Mouse (Mus musculus) MEL (cell line): ENCODE measurements around the gene Cdc42bpb. TPM values are rescaled to one million over a fixed set of nuclear protein-coding genes. Genes with fewer than 3 reads are reported as not detected.
A peak's percentile ranks its signal among the peaks of the same experiment; 100 is the strongest.

ENCODE experiments used
- DNase-seq: peaks from one replicate; pipeline ENCODE4 v3.0.0; 2011; ENCODE audit warnings: low read depth, low spot score
- H3K27ac ChIP-seq: 2 replicates; pipeline ENCODE4 v1.5.1; 2012; ENCODE audit warnings: low read depth, mild to moderate bottlenecking, control low read depth, low read length, moderate library complexity; ENCODE audit not compliant: control insufficient read depth
- H3K27me3 ChIP-seq, 2 experiments: fragments of 150-350 bp in 1 of 2; sonication (generic) in 1 of 2; 2 replicates each; pipeline ENCODE4 v1.6.1; 2012; ENCODE audit warnings: low read length in 2 of 2, mild to moderate bottlenecking in 2 of 2, improper control_type of control experiment in 1 of 2, moderate library complexity in 1 of 2; ENCODE audit not compliant: insufficient read depth in 2 of 2, control insufficient read depth in 1 of 2
- H3K36me3 ChIP-seq, 2 experiments: 2 replicates each; pipeline ENCODE4 v1.6.1; 2012 to 2014; ENCODE audit warnings: low read length in 2 of 2, improper control_type of control experiment in 1 of 2, inconsistent platforms in 1 of 2, mild to moderate bottlenecking in 1 of 2; ENCODE audit not compliant: insufficient read depth in 2 of 2, control insufficient read depth in 1 of 2
- H3K4me1 ChIP-seq, 2 experiments: fragments of 150-350 bp in 1 of 2; sonication (generic) in 1 of 2; 2 replicates each; pipeline ENCODE4 v1.6.1; 2012; ENCODE audit warnings: low read length in 2 of 2, improper control_type of control experiment in 1 of 2, mild to moderate bottlenecking in 1 of 2; ENCODE audit not compliant: insufficient read depth in 2 of 2, control insufficient read depth in 1 of 2
- H3K4me3 ChIP-seq, 2 experiments: fragments of 150-350 bp in 1 of 2; sonication (generic) in 1 of 2; 2 replicates each; pipeline ENCODE4 v1.5.1; 2012; ENCODE audit warnings: low read depth in 2 of 2, low read length in 2 of 2, mild to moderate bottlenecking in 2 of 2, moderate library complexity in 2 of 2, control low read depth in 1 of 2, improper control_type of control experiment in 1 of 2; ENCODE audit not compliant: control insufficient read depth in 1 of 2, insufficient read depth in 1 of 2
- H3K79me2 ChIP-seq: 2 replicates; pipeline ENCODE4 v1.6.1; 2012; ENCODE audit warnings: mild to moderate bottlenecking, low read length, moderate library complexity; ENCODE audit not compliant: control insufficient read depth, poor library complexity, insufficient read depth
- H3K9ac ChIP-seq: 2 replicates; pipeline ENCODE4 v1.6.1; 2012; ENCODE audit warnings: low read depth, mild to moderate bottlenecking, control low read depth, low read length, moderate library complexity; ENCODE audit not compliant: control insufficient read depth, poor library complexity, severe bottlenecking
- H3K9me3 ChIP-seq: fragments of 150-350 bp; sonication (generic); replicated peaks from 2 replicates; pipeline ENCODE4 v1.6.1; 2012; ENCODE audit warnings: mild to moderate bottlenecking, low read length, improper control_type of control experiment, moderate library complexity; ENCODE audit not compliant: insufficient read depth
- CHD1 ChIP-seq: IDR thresholded peaks from 2 replicates; pipeline ENCODE4 v1.6.1; 2012; ENCODE audit warnings: low read depth, mild to moderate bottlenecking, inconsistent platforms, low read length, improper control_type of control experiment
- CTCF ChIP-seq, 3 experiments: IDR thresholded peaks in 2 of 3; conservative IDR thresholded peaks in 1 of 3; 2 replicates each; pipeline ENCODE4 v1.5.1; 2011 to 2012; ENCODE audit warnings: low read length in 3 of 3, low read depth in 2 of 3, mild to moderate bottlenecking in 2 of 3, improper control_type of control experiment in 1 of 3, inconsistent platforms in 1 of 3, mixed read lengths in 1 of 3, moderate library complexity in 1 of 3; ENCODE audit not compliant: control insufficient read depth in 1 of 3, insufficient read depth in 1 of 3, poor library complexity in 1 of 3, severe bottlenecking in 1 of 3
- EP300 ChIP-seq, 2 experiments: IDR thresholded peaks; 2 replicates each; pipeline ENCODE4 v1.6.1; 2011; ENCODE audit warnings: improper control_type of control experiment in 2 of 2, low read length in 2 of 2, low read depth in 1 of 2, mild to moderate bottlenecking in 1 of 2
- GABPA ChIP-seq: IDR thresholded peaks from 2 replicates; pipeline ENCODE4 v1.6.1; 2012; ENCODE audit warnings: low read depth, mild to moderate bottlenecking, inconsistent platforms, low read length, improper control_type of control experiment, moderate library complexity
- GATA1 ChIP-seq: IDR thresholded peaks from 2 replicates; pipeline ENCODE4 v1.6.1; 2011; ENCODE audit warnings: low read depth, low read length, improper control_type of control experiment
- JUND ChIP-seq: IDR thresholded peaks from 2 replicates; pipeline ENCODE4 v1.6.1; 2011; ENCODE audit warnings: low read depth, mild to moderate bottlenecking, improper control_type of control experiment, low read length
- MAX ChIP-seq: IDR thresholded peaks from 2 replicates; pipeline ENCODE4 v1.6.1; 2011; ENCODE audit warnings: low read length, improper control_type of control experiment
- MEF2A ChIP-seq: IDR thresholded peaks from 2 replicates; pipeline ENCODE4 v1.6.1; 2014; ENCODE audit warnings: low read depth, mild to moderate bottlenecking, inconsistent platforms, low read length, improper control_type of control experiment; ENCODE audit not compliant: poor library complexity, insufficient replicate concordance, severe bottlenecking; ENCODE audit errors: extremely low read depth
- MXI1 ChIP-seq: IDR thresholded peaks from 2 replicates; pipeline ENCODE4 v1.6.1; 2011; ENCODE audit warnings: mild to moderate bottlenecking, low read depth, low read length, improper control_type of control experiment
- NRF1 ChIP-seq: IDR thresholded peaks from 2 replicates; pipeline ENCODE4 v1.6.1; 2014; ENCODE audit warnings: low read depth, mild to moderate bottlenecking, inconsistent platforms, low read length, improper control_type of control experiment, moderate library complexity; ENCODE audit not compliant: poor library complexity, insufficient read depth, severe bottlenecking
- SMC3 ChIP-seq: IDR thresholded peaks from 2 replicates; pipeline ENCODE4 v1.6.1; 2011; ENCODE audit warnings: low read depth, low read length, improper control_type of control experiment
- USF2 ChIP-seq, 2 experiments: IDR thresholded peaks; 2 replicates each; pipeline ENCODE4 v1.6.1; 2011 to 2012; ENCODE audit warnings: improper control_type of control experiment in 2 of 2, low read length in 2 of 2, borderline replicate concordance in 1 of 2, inconsistent platforms in 1 of 2, low read depth in 1 of 2, mild to moderate bottlenecking in 1 of 2; ENCODE audit not compliant: insufficient read depth in 1 of 2
- ZMIZ1 ChIP-seq: IDR thresholded peaks from 2 replicates; pipeline ENCODE4 v1.6.1; 2012; ENCODE audit warnings: low read depth, mild to moderate bottlenecking, inconsistent platforms, low read length, improper control_type of control experiment, moderate library complexity
- polyA plus RNA-seq, 2 experiments: library from polyadenylated mRNA; stranded (reverse) in 1 of 2; unstranded in 1 of 2; fragments of >175 nt in 1 of 2; fragments of >200 nt in 1 of 2; gene quantifications; 2 replicates each; pipeline versions ENCODE4 v1.2.1 to v1.2.4; 2012; ENCODE audit warnings: low replicate concordance in 2 of 2, low read depth in 1 of 2; ENCODE audit not compliant: insufficient read length in 2 of 2, insufficient read depth in 1 of 2, missing spikeins in 1 of 2
- total RNA-seq: library from RNA; depleted of rRNA; stranded (reverse); fragments of 300-350 nt; gene quantifications from 2 replicates; pipeline ENCODE4 v1.2.3, GENCODE M21; 2012

Cdc42bpb gene
- total and polyA plus RNA-seq, 3 experiments = not detected

DNA sequence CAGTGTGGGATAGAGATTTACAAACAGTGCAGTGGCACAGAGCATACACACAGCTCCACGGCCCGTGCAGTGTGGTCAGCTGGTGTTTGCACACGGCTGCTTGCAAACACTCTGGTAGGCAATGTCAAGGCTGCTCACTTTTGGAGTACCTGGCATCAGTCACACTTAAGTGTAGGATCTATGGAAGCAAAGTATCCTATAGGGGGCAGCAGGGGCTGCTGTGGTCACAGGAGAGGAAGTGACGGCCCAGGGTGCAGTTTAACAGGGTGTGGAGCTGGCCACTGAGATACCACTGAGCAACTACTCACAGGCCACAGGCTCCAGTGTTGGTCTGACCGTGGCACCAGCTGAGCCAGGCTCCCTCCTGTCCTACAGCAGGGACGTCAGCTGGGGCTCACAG, 49.2 kb downstream of the Cdc42bpb start:
- Histone ChIP-seq H3K9ac (no peak overlapping the region), H3K36me3 (no peaks in the 10 kb centered on the region)
- TF ChIP-seq GATA1 (no peak), SMC3 (no peak), CTCF (IDR thresholded peaks at IDR 0.05 in 2 of 3, conservative IDR thresholded peaks at IDR 0.05 in 1 of 3; ENCODE audit: control insufficient read depth in 1 of 3, insufficient read depth in 1 of 3, low read depth in 2 of 3, low read length in 3 of 3, poor library complexity in 1 of 3, severe bottlenecking in 1 of 3) (peak in 2 of 3 experiments; percentile 29 to 43; a peak in 4 of 6 replicates), MEF2A (no peak), JUND (no peak), USF2 (IDR thresholded peaks at IDR 0.05; ENCODE audit: borderline replicate concordance in 1 of 2, insufficient read depth in 1 of 2, low read depth in 1 of 2, low read length in 2 of 2) (no peak), NRF1 (no peak), GABPA (no peak)

DNA sequence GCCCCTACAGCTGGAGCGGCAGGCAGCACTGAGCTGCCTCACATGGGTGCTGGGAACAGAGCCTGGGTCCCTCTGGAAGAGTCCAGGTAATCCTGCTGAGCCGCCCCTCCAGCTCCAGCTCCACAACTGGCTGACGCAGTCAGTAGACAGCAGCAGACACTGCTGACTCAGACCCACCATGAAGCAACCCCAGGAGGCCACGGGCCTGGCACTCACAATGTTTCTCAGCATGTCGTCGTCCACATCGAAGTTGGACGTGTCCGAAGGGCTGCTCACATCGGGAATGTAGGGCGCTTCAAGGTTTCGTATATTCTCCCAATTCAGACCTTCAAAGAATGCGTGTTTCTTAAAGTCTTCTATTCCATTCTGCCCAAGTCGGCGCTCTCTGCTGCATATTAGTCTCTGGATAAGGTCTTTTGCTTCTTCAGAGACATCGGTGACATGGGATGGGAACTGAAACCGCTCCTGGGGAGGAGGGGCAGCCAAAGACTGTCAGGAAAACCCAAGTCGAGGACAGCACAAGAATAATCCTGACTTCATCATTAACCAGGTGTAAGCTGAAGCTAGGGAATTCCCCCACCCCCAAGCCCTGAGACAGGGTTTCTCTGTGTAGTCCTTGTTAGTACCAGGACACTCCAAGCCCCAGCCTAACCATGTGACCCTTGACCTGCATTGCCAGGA, 51.6 kb downstream of the Cdc42bpb start:
- H3K4me3 ChIP-seq = no peak overlapping the region
- TF ChIP-seq MXI1 (no peak), CHD1 (no peak), NRF1 (no peak), USF2 (IDR thresholded peaks at IDR 0.05; ENCODE audit: borderline replicate concordance in 1 of 2, insufficient read depth in 1 of 2, low read depth in 1 of 2, low read length in 2 of 2) (no peak), MEF2A (no peak), EP300 (IDR thresholded peaks at IDR 0.05; ENCODE audit: low read depth in 1 of 2, low read length in 2 of 2) (no peak), GABPA (no peak), ZMIZ1 (no peak), MAX (no peak)
- TF ChIP-seq, all 39 proteins: peak for 0
- Histone ChIP-seq H3K36me3 (no peaks in the 10 kb centered on the region), H3K27ac (no peak overlapping the region), H3K4me1 (no peaks in the 10 kb centered on the region), H3K9ac (no peak overlapping the region), H3K79me2 (no peaks in the 10 kb centered on the region), H3K27me3 (peaks cover 0 to 8% of the 10 kb centered on the region in 2 experiments; a peak in 2 of 4 replicates), H3K9me3 (no peaks in the 10 kb centered on the region)
- DNase-seq = no peak

More for the DNA sequence above, 49.2 kb downstream of the Cdc42bpb start:
- Histone ChIP-seq H3K9me3 (no peaks in the 10 kb centered on the region), H3K4me3 (no peak overlapping the region), H3K4me1 (no peaks in the 10 kb centered on the region), H3K79me2 (no peaks in the 10 kb centered on the region), H3K27me3 (peaks cover 0 to 5% of the 10 kb centered on the region in 2 experiments; a peak in 2 of 4 replicates), H3K27ac (no peak overlapping the region)
- DNase-seq = peak; percentile 37
